Mouse (Mus musculus) thymus, adult 2 months (tissue): Measurements from ENCODE around the gene Phex. TPM values are rescaled to one million over a fixed set of nuclear protein-coding genes. Genes with fewer than 3 reads are reported as not detected.

ENCODE experiments used
- DNase-seq: peaks from one replicate; pipeline ENCODE4 v3.0.0; 2021
- H3K27ac ChIP-seq: fragments of 200-500 bp; 2 replicates; pipeline ENCODE4 v1.5.1; 2012; ENCODE audit warnings: low read length, control low read depth; ENCODE audit not compliant: control insufficient read depth, insufficient read depth
- H3K27me3 ChIP-seq: fragments of 200-500 bp; 2 replicates; pipeline ENCODE4 v1.6.1; 2012; ENCODE audit warnings: mild to moderate bottlenecking, low read length, moderate library complexity, mixed read lengths; ENCODE audit not compliant: control insufficient read depth, insufficient read depth
- H3K36me3 ChIP-seq: fragments of 200-500 bp; 2 replicates; pipeline ENCODE4 v1.6.1; 2012; ENCODE audit warnings: mild to moderate bottlenecking, low read length, moderate library complexity; ENCODE audit not compliant: control insufficient read depth, insufficient read depth
- H3K4me1 ChIP-seq: fragments of 200-500 bp; replicated peaks from 2 replicates; pipeline ENCODE4 v1.6.1; 2012; ENCODE audit warnings: low read length; ENCODE audit not compliant: control insufficient read depth, insufficient read depth
- H3K4me3 ChIP-seq: fragments of 200-500 bp; 2 replicates; pipeline ENCODE4 v1.5.1; 2012; ENCODE audit warnings: mild to moderate bottlenecking, low read length, control low read depth, moderate library complexity; ENCODE audit not compliant: control insufficient read depth, insufficient read depth
- CTCF ChIP-seq: fragments of 200-500 bp; IDR thresholded peaks from 2 replicates; pipeline ENCODE4 v1.5.1; 2012; ENCODE audit warnings: mild to moderate bottlenecking, control low read depth, low read length, moderate library complexity, borderline replicate concordance; ENCODE audit not compliant: control insufficient read depth, poor library complexity, insufficient read depth; ENCODE audit errors: extremely low read depth
- POLR2A ChIP-seq: fragments of 200-500 bp; IDR thresholded peaks from 2 replicates; pipeline ENCODE4 v1.6.1; 2012; ENCODE audit warnings: mild to moderate bottlenecking, low read length, control low read depth, moderate library complexity; ENCODE audit not compliant: control insufficient read depth, poor library complexity, insufficient read depth; ENCODE audit errors: extremely low read depth
- WGBS: fragments of 180-500 bp; shearing (Covaris S2); methylation state at CpG from one replicate; pipeline ENCODE4 v1.1.7; 2018; 5-methylcytosine and 5-hydroxymethylcytosine counted together
- polyA plus RNA-seq: library from polyadenylated mRNA; depleted of rRNA; stranded (reverse); fragments of >200 nt; gene quantifications from 2 replicates; pipeline ENCODE4 v1.2.3, GENCODE M21; 2012

The Phex gene
- polyA plus RNA-seq, 1 experiment: not detected

DNA sequence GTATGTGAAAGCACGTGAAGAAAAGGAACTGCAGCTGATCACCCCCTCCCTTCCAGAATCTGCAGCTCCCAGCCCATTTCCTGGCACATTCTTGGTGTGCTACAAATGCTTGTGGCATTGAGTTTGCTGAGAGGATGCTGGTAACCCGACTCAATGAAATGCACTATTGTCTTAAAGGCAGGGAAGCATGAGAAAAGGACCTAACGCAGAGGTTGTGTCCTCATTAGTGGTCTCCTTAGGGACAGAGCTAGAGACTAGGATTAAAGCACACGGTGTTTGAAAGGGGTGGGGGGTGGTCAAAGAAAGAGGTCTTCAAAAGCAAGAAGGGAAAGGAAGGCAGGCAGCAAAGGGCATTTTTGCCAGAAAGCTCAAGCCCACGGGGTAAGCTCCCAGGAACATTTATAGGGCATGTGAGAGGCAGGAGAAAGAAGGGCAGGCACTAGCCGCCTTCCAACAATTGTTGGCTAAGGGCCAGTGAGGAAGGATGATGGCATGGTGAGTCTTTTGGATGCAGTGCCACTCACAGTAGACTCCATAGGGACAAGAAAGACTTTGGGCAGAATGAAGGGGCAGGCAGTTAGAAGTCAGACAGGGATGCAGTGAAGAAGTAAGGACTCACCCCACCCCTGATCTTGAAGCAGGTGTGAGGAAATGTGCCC, 109.8 kb downstream of the Phex start:
- TF ChIP-seq POLR2A: no peak
- no peak for TF ChIP-seq CTCF
- 31% methylated on average over 6 of the region's 6 CpGs for WGBS

DNA sequence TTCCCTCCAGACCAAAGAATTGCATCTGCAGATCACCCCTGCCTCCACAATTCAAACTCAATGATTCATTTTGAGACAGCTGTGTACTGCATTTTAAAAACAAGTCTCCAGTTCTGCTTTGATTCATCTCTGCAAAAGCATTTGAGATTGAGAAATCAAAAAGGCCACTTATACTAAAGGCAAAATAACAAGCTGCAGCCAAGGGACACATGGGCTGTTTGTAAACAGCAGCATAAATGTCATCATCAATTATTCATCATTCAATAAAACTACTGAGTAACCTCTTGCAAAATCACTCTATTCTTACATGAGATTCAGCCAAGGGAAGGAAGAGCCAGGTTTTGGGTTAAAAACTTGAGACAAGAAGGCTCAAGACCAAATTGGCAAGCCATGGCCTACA, 122.7 kb downstream of the Phex start:
- Histone ChIP-seq H3K27me3 (no peaks in the 10 kb centered on the region), H3K4me1 (no peaks in the 10 kb centered on the region), H3K4me3 (no peak overlapping the region), H3K36me3 (no peaks in the 10 kb centered on the region), H3K27ac (no peak overlapping the region)
- TF ChIP-seq CTCF (no peak), POLR2A (no peak)
- DNase-seq: no peak

More for the DNA sequence above, 109.8 kb downstream of the Phex start:
- H3K36me3 ChIP-seq: no peaks in the 10 kb centered on the region
- no peak overlapping the region for H3K4me3 ChIP-seq
- H3K27ac ChIP-seq: no peak overlapping the region
- no peak for DNase-seq
- no peaks in the 10 kb centered on the region for H3K4me1 ChIP-seq
- no peaks in the 10 kb centered on the region for H3K27me3 ChIP-seq

DNA sequence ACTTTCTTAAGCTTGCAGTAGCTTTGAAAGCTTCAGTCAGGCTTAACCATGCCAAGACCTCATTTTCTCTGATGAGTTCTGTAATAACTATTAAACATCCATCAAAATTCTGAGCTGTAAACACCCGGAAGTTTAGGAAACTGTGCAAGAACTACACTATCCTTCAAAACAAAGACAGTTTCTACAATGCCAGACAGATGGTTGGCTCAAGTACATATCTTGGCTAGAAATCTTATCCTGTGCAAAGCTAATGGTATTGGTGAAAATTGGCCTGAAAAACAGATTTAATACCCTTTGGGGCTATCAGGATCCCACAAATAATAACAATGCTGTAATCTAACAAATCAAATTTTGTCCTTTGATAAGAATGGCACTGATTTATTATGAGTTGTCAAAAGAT, 138.5 kb downstream of the Phex start:
- no peaks in the 10 kb centered on the region for H3K27me3 ChIP-seq
- no peak overlapping the region for H3K4me3 ChIP-seq
- 89% methylated on average over 1 of the region's 1 CpGs for WGBS
- no peaks in the 10 kb centered on the region for H3K36me3 ChIP-seq
- TF ChIP-seq POLR2A: no peak
- TF ChIP-seq CTCF: no peak
- no peaks in the 10 kb centered on the region for H3K4me1 ChIP-seq
- no peak overlapping the region for H3K27ac ChIP-seq
- DNase-seq: no peak

DNA sequence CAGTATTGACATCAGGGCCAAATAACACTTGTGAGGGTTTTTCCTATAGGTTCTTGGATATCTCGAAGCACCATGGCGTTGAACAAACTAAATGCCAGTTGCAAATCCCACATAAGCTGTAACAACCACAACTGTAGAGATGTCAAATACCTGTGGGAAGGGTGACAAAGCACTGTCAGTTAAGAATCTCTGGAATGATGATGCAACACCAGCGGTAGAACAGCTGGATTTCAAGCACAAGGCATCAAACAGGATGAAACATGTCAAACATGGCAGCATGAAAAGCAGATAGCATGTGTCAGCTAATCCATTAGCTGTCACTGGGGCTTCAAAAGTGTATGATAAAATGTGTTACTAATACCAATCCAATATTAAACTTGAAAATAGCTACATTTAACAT, 141.8 kb downstream of the Phex start:
- Histone ChIP-seq H3K36me3 (no peaks in the 10 kb centered on the region), H3K4me3 (no peak overlapping the region), H3K4me1 (no peaks in the 10 kb centered on the region), H3K27me3 (no peaks in the 10 kb centered on the region), H3K27ac (no peak overlapping the region)
- TF ChIP-seq POLR2A (no peak), CTCF (no peak)
- DNase-seq: no peak
- 93% methylated on average over 3 of the region's 3 CpGs for WGBS

DNA sequence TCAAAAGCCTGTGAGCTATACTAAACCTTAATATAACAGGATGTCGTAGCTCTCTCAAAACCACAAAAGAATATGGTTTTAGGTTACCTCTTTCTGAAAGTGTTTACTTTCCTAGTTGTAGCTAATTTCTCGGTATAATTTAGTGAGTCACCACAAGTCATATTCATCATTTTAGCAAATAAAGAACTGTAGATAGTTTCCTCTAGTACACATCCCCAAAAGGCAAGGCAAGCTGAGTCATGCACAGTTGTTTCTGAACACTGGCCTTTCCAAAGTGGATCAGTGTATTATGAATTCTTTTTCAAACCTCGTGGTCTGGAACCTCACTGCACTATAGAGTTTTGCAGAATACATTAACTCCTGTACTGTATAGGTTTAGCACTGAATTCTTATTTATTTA, 143.5 kb downstream of the Phex start:
- no peaks in the 10 kb centered on the region for H3K27me3 ChIP-seq
- H3K4me1 ChIP-seq: no peaks in the 10 kb centered on the region
- no peak for TF ChIP-seq CTCF
- no peak for TF ChIP-seq POLR2A
- 46% methylated on average over 3 of the region's 3 CpGs for WGBS
- DNase-seq: no peak
- no peak overlapping the region for H3K27ac ChIP-seq
- H3K4me3 ChIP-seq: no peak overlapping the region
- no peaks in the 10 kb centered on the region for H3K36me3 ChIP-seq

DNA sequence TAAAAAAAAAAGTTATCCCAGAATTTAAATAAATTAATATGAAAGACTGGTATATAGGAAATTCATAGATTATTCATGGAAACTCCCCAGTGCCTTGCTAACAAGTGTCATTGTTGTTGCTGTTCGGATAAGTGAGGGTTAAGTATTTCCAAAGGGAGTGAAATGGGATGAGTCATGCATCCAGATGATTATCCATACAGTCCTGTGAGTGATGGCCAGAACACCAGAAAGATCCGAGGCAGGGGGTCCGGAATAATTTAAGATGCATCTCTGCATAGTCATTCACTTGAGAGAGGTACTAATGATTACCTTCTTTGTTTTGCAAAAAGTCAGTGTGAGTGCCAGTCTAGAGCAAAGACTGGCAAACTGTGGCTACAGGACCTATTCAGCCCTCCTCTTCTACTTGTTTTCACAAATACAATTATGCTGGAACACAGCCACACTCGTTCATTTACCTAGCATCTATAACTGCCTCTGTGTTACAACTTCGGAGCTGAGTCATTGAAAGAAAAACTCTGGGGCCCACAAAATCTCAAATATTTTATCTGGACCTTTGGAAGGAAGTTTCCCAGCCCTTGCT, 145.3 kb downstream of the Phex start:
- no peaks in the 10 kb centered on the region for H3K4me1 ChIP-seq
- no peak overlapping the region for H3K27ac ChIP-seq
- TF ChIP-seq CTCF (no peak), POLR2A (no peak)
- DNase-seq: no peak
- no peaks in the 10 kb centered on the region for H3K36me3 ChIP-seq
- WGBS: 83% methylated on average over 5 of the region's 5 CpGs
- H3K4me3 ChIP-seq: no peak overlapping the region
- no peaks in the 10 kb centered on the region for H3K27me3 ChIP-seq

DNA sequence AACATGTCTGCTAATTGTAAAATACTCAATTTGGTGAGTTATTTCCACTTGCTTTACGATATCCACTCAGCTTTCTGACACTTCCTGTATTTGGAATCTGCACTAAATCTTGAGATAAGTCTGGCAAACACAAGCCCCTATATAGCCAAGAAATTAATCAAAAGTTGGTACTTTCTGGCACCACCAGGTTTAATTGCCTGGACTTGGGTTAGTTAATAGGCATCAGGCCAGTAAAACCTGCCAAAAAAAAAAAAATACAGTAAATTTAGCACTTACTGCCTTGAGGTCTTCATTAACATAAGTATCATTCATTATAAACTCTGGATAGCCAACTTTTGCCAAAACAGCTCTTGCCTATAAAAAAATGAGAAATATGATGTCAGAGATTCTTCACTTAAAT, 147.0 kb downstream of the Phex start:
- DNase-seq: no peak
- 80% methylated on average over 1 of the region's 1 CpGs for WGBS
- H3K36me3 ChIP-seq: no peaks in the 10 kb centered on the region
- H3K27me3 ChIP-seq: no peaks in the 10 kb centered on the region
- no peak for TF ChIP-seq CTCF
- TF ChIP-seq POLR2A: no peak
- H3K4me3 ChIP-seq: no peak overlapping the region
- H3K4me1 ChIP-seq: no peaks in the 10 kb centered on the region
- H3K27ac ChIP-seq: no peak overlapping the region
